Comparison of ENCODE assay signal across 29 mouse cellular contexts in the genomic region with DNA sequence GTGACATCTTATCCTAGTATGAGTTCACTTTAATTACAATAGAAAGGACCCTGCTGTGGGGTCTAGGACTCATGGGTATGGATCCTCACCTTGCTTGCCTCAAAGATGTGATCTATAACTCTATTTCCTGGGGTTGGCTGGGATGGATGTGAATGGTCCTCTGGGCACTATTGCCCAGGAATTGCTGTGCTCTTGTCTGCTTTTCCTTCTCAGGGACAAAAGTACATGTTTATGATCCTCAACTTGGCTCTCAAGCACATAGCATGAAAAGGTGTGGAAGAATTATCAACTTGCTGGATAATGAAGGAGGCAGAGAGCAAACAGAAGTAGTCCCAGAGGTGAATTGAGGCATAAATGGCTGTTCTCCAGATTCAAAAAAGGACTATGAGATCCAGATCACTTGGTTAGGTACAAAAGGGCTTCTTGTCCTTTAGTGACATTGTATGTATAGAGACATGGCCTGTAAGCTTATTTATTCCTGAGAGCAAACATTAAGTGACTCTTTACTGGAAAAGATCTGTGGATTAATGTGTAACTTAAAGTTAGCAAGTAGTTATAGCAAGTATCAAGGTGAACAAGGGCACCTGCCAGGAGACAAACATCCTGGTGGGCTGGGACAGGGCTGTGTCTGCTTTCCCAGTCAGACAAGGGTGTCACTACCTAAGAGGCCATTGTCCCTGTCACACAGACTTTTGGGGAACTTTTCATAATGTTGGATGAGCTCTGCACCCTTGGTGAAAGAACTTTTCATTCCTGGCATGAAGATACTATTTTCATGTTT. TPM values are rescaled to one million over a fixed set of nuclear protein-coding genes. Genes with fewer than 3 reads are reported as not detected.
DNase-seq lines count a peak whose midpoint lies in the region; ATAC-seq and TF ChIP-seq lines count a peak whose summit lies in the region.
"Had no signal": no experiment of that assay in that cellular context is flagged by ENCODE, and none has a peak within 500 bp of the region (broad histone marks: within the 10 kb centered on the region; RNA-seq: fewer than 3 reads in every experiment).

No protein-coding gene starts in this region.

- DNase-seq in kidney, adult 2 months, result peak; percentile 78
- DNase-seq in kidney, adult 18-20 months, result no peak
- DNase-seq in kidney, postnatal 10 days, result peak; percentile 52
- DNase-seq in right cerebral cortex, adult 18-20 months, result no peak
- no peak for DNase-seq in left cerebral cortex, adult 18-20 months (ENCODE audit: low spot score in 2 of 2)
- DNase-seq in thymus, adult 18-20 months, result no peak
- DNase-seq: adrenal gland, postnatal 25 days; cerebellum, adult 9-10 months; gastrocnemius, postnatal 10 days; heart, postnatal 36 days; lung, postnatal 14 days; right cerebral cortex, postnatal 25 days; thymus, postnatal 25 days had no signal

- H3K27me3 ChIP-seq in kidney, adult 2 months (replicated peaks; ENCODE audit: control insufficient read depth, insufficient read depth, low read length), result no peaks in the 10 kb centered on the region
- no peaks in the 10 kb centered on the region for H3K27me3 ChIP-seq in intestine, embryonic 15.5 days (replicated peaks)
- no peaks in the 10 kb centered on the region for H3K27me3 ChIP-seq in stomach, embryonic 15.5 days (replicated peaks)
- H3K27me3 ChIP-seq: liver, embryonic 15.5 days; midbrain, embryonic 15.5 days had no signal

- H3K4me3 ChIP-seq in kidney, adult 2 months (ENCODE audit: insufficient read depth, low read depth, low read length), result no peak overlapping the region
- no peak overlapping the region for H3K4me3 ChIP-seq in intestine, embryonic 15.5 days (replicated peaks)
- no peak overlapping the region for H3K4me3 ChIP-seq in stomach, embryonic 15.5 days (replicated peaks)
- H3K4me3 ChIP-seq: forebrain, embryonic 12.5 days; limb, embryonic 13.5 days; liver, embryonic 15.5 days; midbrain, embryonic 15.5 days; myocyte had no signal

- no peaks in the 10 kb centered on the region for H3K9me3 ChIP-seq in intestine, embryonic 15.5 days
- H3K9me3 ChIP-seq in stomach, embryonic 15.5 days, result no peaks in the 10 kb centered on the region
- H3K9me3 ChIP-seq: forebrain, embryonic 12.5 days; G1E; liver, embryonic 15.5 days; midbrain, embryonic 15.5 days had no signal

- no peak overlapping the region for H3K4me2 ChIP-seq in intestine, embryonic 15.5 days (replicated peaks)
- H3K4me2 ChIP-seq in stomach, embryonic 15.5 days, result no peak overlapping the region
- H3K4me2 ChIP-seq: forebrain, embryonic 12.5 days; hindbrain, embryonic 14.5 days; limb, embryonic 13.5 days; liver, embryonic 15.5 days; midbrain, embryonic 15.5 days had no signal

- TF ChIP-seq CTCF in kidney, adult 2 months (conservative IDR thresholded peaks at IDR 0.05; ENCODE audit: insufficient read depth, insufficient read length, low read depth, low read length), result no peak

- no peak overlapping the region for H3K9ac ChIP-seq in intestine, embryonic 15.5 days
- H3K9ac ChIP-seq in stomach, embryonic 15.5 days, result no peak overlapping the region
- H3K9ac ChIP-seq: forebrain, embryonic 12.5 days; hindbrain, embryonic 14.5 days; limb, embryonic 13.5 days; liver, embryonic 15.5 days; midbrain, embryonic 15.5 days had no signal

- peak; percentile 78 for ATAC-seq in intestine, embryonic 15.5 days
- ATAC-seq in stomach, embryonic 15.5 days (ENCODE audit: insufficient read depth, low FRiP score, low read depth), result no peak
- ATAC-seq: midbrain, embryonic 15.5 days had no signal

- peaks cover 36% of the 10 kb centered on the region for H3K4me1 ChIP-seq in kidney, adult 2 months (ENCODE audit: control insufficient read depth, insufficient read depth, low read length)
- peaks cover 21% of the 10 kb centered on the region for H3K4me1 ChIP-seq in intestine, embryonic 15.5 days (replicated peaks)
- H3K4me1 ChIP-seq in stomach, embryonic 15.5 days, result peaks cover 17% of the 10 kb centered on the region
- H3K4me1 ChIP-seq: forebrain, embryonic 12.5 days; limb, embryonic 13.5 days; liver, embryonic 15.5 days; midbrain, embryonic 15.5 days had no signal

- no peak for TF ChIP-seq POLR2A in kidney, adult 2 months (IDR thresholded peaks at IDR 0.05; ENCODE audit: low read depth, low read length)

- no peaks in the 10 kb centered on the region for H3K36me3 ChIP-seq in kidney, adult 2 months (ENCODE audit: control insufficient read depth, insufficient read depth, low read length)
- H3K36me3 ChIP-seq in intestine, embryonic 15.5 days, result no peaks in the 10 kb centered on the region
- H3K36me3 ChIP-seq in stomach, embryonic 15.5 days, result no peaks in the 10 kb centered on the region
- H3K36me3 ChIP-seq: forebrain, embryonic 12.5 days; G1E; limb, embryonic 13.5 days; liver, embryonic 15.5 days; midbrain, embryonic 15.5 days had no signal

- peak overlapping the region; percentile 97 for H3K27ac ChIP-seq in kidney, adult 2 months (ENCODE audit: insufficient read depth, low read depth, low read length)
- peak overlapping the region; percentile 18 for H3K27ac ChIP-seq in intestine, embryonic 15.5 days
- H3K27ac ChIP-seq in stomach, embryonic 15.5 days, result peak overlapping the region; percentile 69
- H3K27ac ChIP-seq: forebrain, embryonic 12.5 days; hindbrain, embryonic 14.5 days; limb, embryonic 13.5 days; liver, embryonic 15.5 days; midbrain, embryonic 15.5 days had no signal

RNA-seq across cellular contexts. Expression of a gene that starts 10.8 kb away (rescaled TPM):
- 461 and 486 TPM in 2 replicates for polyA plus RNA-seq in kidney, adult 2 months (2012; rRNA removed)
- 50.9 and 57.8 TPM in 2 replicates for polyA plus RNA-seq in intestine, embryonic 15.5 days (2015; fragmentation: Nextera tagmentation; extraction: Ambion mirVana)
- 113 and 130 TPM in 2 replicates for polyA plus RNA-seq in stomach, embryonic 15.5 days (2015; fragmentation: Nextera tagmentation; extraction: Ambion mirVana)
- 100 to 1,000 TPM in 1 of 2 experiments, 10 to 100 TPM in 1; 95.8 to 103 TPM for total RNA-seq in left cerebral cortex, adult 18-20 months (2021)
- total RNA-seq: G1E; megakaryocyte-erythroid progenitor cell, adult 5-6 weeks had no signal
- polyA plus RNA-seq: G1E had no signal

RNA-seq across cellular contexts. Expression of a gene that starts 57.2 kb away (rescaled TPM):
- not detected in 2 replicates for polyA plus RNA-seq in kidney, adult 2 months (2012; rRNA removed)
- not detected in 2 replicates for polyA plus RNA-seq in intestine, embryonic 15.5 days (2015; fragmentation: Nextera tagmentation; extraction: Ambion mirVana)
- polyA plus RNA-seq in stomach, embryonic 15.5 days (2015; fragmentation: Nextera tagmentation; extraction: Ambion mirVana), result not detected in 2 replicates
- not detected for total RNA-seq in left cerebral cortex, adult 18-20 months (2021)
- total RNA-seq: adrenal gland, postnatal 25 days; gastrocnemius, postnatal 10 days; heart, adult 18-20 months; heart, postnatal 36 days; left cerebral cortex, postnatal 14 days; megakaryocyte-erythroid progenitor cell, adult 5-6 weeks had no signal
- polyA plus RNA-seq: embryonic facial prominence, embryonic 11.5 days; forebrain, embryonic 12.5 days; G1E; heart, embryonic 14.5 days; hindbrain, embryonic 14.5 days; large intestine, adult 2 months; limb, embryonic 13.5 days; liver, embryonic 15.5 days; midbrain, embryonic 15.5 days; myocyte; neural tube, embryonic 14.5 days had no signal

Comparison
In these comparisons a context has a peak if more than half of its experiments do, and no peak if none do; other contexts are left out.
1. DNase-seq: peak in kidney, adult 2 months (single experiment) and kidney, postnatal 10 days (single experiment); none in kidney, adult 18-20 months (single experiment), right cerebral cortex, adult 18-20 months (single experiment), left cerebral cortex, adult 18-20 months (0 of 2) and thymus, adult 18-20 months (0 of 2).
2. H3K27ac ChIP-seq: peak in every context shown above with its lines; median percentile 97 in kidney, adult 2 months; 69 in stomach, embryonic 15.5 days; 18 in intestine, embryonic 15.5 days.